Mouse (Mus musculus) activated CD4-positive, CD25-positive, alpha-beta regulatory T cell (primary cell): ENCODE results near the gene Nupr1l. TPM values are rescaled to one million over a fixed set of nuclear protein-coding genes. Genes with fewer than 3 reads are reported as not detected.

Experiments
- polyA plus RNA-seq, 2 experiments: library from polyadenylated mRNA; unstranded; fragments of 100-300 nt; shearing (Covaris generic); gene quantifications; one replicate each; pipeline ENCODE4 v1.2.1; 2017

Nupr1l gene
- polyA plus RNA-seq: under 1 TPM; 0.29 to 0.47 TPM

GRCm38 (mm10) chr5:129908242-129908965 lies at the start of gene Nupr1l:
TSS of gene Nupr1l (plus strand) at chr5:129908540.

GRCm38 (mm10) chr5:129886911-129887636 lies 21.3 kb upstream of the Nupr1l start, which contains the start of gene Chchd2:
TSS of gene Chchd2 (minus strand) at chr5:129887470.

GRCm38 (mm10) chr5:129895198-129896088 lies 12.9 kb upstream of the Nupr1l start, which contains the start of gene Zbed5:
TSS of gene Zbed5 (plus strand) at chr5:129895723.

GRCm38 (mm10) chr5:129898449-129898848 lies 9.9 kb upstream of the Nupr1l start, which contains the start of gene Phkg1:
TSS of gene Phkg1 (minus strand) at chr5:129898549.

GRCm38 (mm10) chr5:129941495-129942045 lies 33.2 kb downstream of the Nupr1l start, which contains the start of gene Vkorc1l1:
TSS of gene Vkorc1l1 (plus strand) at chr5:129941970.

Other genes with a start within 250 kb of the Nupr1l start
- 1 to 10 TPM; 2.1 to 4.5 TPM for gene Zfp11, start 238.4 kb upstream of the Nupr1l start, polyA plus RNA-seq
- under 1 TPM in 1 of 2 experiments, not detected in 1; 0.14 TPM for gene Sept14, start 200.0 kb upstream of the Nupr1l start, polyA plus RNA-seq
- 100 to 1,000 TPM; 102 to 133 TPM for gene Mrps17, start 193.0 kb upstream of the Nupr1l start, polyA plus RNA-seq
- 10 to 100 TPM; 28.5 to 40.0 TPM for gene Nipsnap2, start 183.5 kb upstream of the Nupr1l start, polyA plus RNA-seq
- 10 to 100 TPM; 78.7 to 83.7 TPM for gene Psph, start 121.1 kb upstream of the Nupr1l start, polyA plus RNA-seq
- gene Sumf2, start 61.6 kb upstream of the Nupr1l start, polyA plus RNA-seq: 10 to 100 TPM; 16.9 to 17.5 TPM
- 100 to 1,000 TPM; 554 to 582 TPM for gene Chchd2, start 21.1 kb upstream of the Nupr1l start, polyA plus RNA-seq
- 1 to 10 TPM in 1 of 2 experiments, under 1 TPM in 1; 0.63 to 3.4 TPM for gene Zbed5, start 12.8 kb upstream of the Nupr1l start, polyA plus RNA-seq
- under 1 TPM; 0.16 to 0.22 TPM for gene Phkg1, start 10.0 kb upstream of the Nupr1l start, polyA plus RNA-seq
- gene Vkorc1l1, start 33.4 kb downstream of the Nupr1l start, polyA plus RNA-seq: 10 to 100 TPM; 11.7 to 14.8 TPM
- 10 to 100 TPM; 50.3 to 50.8 TPM for gene Gusb, start 94.5 kb downstream of the Nupr1l start, polyA plus RNA-seq
- gene Asl, start 120.7 kb downstream of the Nupr1l start, polyA plus RNA-seq: 10 to 100 TPM; 70.2 to 74.9 TPM
- 10 to 100 TPM; 41.4 to 45.8 TPM for gene Crcp, start 120.8 kb downstream of the Nupr1l start, polyA plus RNA-seq
- gene Tpst1, start 164.8 kb downstream of the Nupr1l start, polyA plus RNA-seq: 1 to 10 TPM; 7.5 to 9.6 TPM
- gene Kctd7, start 236.3 kb downstream of the Nupr1l start, polyA plus RNA-seq: 1 to 10 TPM; 3.6 to 4.7 TPM